Mouse (Mus musculus): Measurements from ENCODE around the gene Gm49333.

DNA sequence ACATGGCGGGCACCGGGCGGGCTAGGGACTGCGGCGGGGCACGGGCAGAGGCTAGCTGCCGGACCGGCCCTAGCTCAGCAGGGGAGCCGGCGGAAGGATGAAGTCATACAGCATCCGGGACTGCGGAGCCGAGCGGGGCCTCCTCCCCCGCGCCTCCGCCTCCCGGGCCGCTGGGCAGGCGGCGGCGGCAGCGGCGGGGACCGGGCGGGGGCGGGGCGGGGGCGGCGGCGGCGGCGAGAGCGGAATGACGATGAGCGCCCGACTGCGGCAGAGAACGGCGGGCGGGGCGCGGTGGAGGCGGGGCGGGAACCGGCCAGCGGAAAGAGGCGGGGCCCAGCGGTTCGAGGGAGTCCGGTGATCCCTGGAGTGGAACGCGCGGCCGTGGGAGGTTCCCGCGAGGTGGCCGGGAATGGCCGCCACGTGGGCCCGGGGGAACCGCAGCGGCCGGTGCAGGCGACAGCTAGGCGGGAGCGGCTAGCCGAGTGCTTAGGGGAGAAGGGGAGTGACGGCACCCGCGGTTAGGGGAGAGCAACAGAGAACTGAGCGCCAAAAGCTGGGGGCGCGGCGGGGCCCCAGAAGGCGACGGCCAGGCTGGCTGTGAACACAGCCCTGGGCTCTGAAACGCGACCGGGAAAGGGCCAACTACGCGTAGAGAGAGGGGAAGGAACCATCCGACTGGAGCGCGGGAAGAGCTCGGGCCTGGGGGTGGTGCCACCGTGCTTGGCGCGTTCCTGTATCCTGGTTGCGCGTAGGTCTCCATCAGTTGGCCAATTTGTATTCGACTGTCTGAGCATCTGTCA lies 10.0 kb downstream of the Gm49333 start, which contains the start of gene Camk2n2:
- TF ChIP-seq CTCF (IDR thresholded peaks at IDR 0.05; ENCODE audit: insufficient read depth, low read depth, low read length) (no peak), POLR2A (IDR thresholded peaks at IDR 0.05; ENCODE audit: insufficient read depth, low read depth, low read length) (0 out of 2 replicates have a peak, but pooled peaks have one; percentile 16)
